Mouse (Mus musculus): ENCODE measurements around the gene Fcrl5. TPM values are rescaled to one million over a fixed set of nuclear protein-coding genes. Genes with fewer than 3 reads are reported as not detected.
A peak's percentile ranks its signal among the peaks of the same experiment; 100 is the strongest.

The Fcrl5 gene
- polyA plus RNA-seq, 1 experiment from 2014 or later: not detected

GRCm38 (mm10) chr3:87506456-87507416, 71.2 kb downstream of the Fcrl5 start:
- H3K27me3 ChIP-seq (ENCODE audit: control insufficient read depth, insufficient read depth, low read length): no peaks in the 10 kb centered on the region
- H3K27ac ChIP-seq (ENCODE audit: low read depth, low read length): no peak overlapping the region
- WGBS: 84% methylated on average over 12 of the region's 12 CpGs
- no peaks in the 10 kb centered on the region for H3K36me3 ChIP-seq (ENCODE audit: control insufficient read depth, insufficient read depth, low read length)
- H3K9ac ChIP-seq (ENCODE audit: low read length): no peak overlapping the region
- no peak for ATAC-seq (ENCODE audit: low FRiP score)
- DNase-seq (ENCODE audit: low spot score, missing footprints): no peak
- H3K4me2 ChIP-seq: no peak overlapping the region
- H3K4me3 ChIP-seq (ENCODE audit: low read depth, low read length): no peak overlapping the region
- H3K4me1 ChIP-seq (ENCODE audit: control insufficient read depth, insufficient read depth, low read length): no peaks in the 10 kb centered on the region
- H3K9me3 ChIP-seq (ENCODE audit: control insufficient read depth, low read length): no peaks in the 10 kb centered on the region

- peak overlapping the region; percentile 34 for H3K4me2 ChIP-seq
- no peaks in the 10 kb centered on the region for H3K36me3 ChIP-seq (ENCODE audit: control insufficient read depth, insufficient read depth, low read length)
- no peak overlapping the region for H3K27ac ChIP-seq (ENCODE audit: low read depth, low read length)
- WGBS: 24% methylated on average over 17 of the region's 17 CpGs
- no peaks in the 10 kb centered on the region for H3K4me1 ChIP-seq (ENCODE audit: control insufficient read depth, insufficient read depth, low read length)
- DNase-seq (ENCODE audit: low spot score, missing footprints) (peak; percentile 98), ATAC-seq (ENCODE audit: low FRiP score) (peak; percentile 79)
- peak overlapping the region; percentile 40 for H3K9ac ChIP-seq (ENCODE audit: low read length)
- H3K9me3 ChIP-seq (ENCODE audit: control insufficient read depth, low read length): no peaks in the 10 kb centered on the region
- peak overlapping the region; percentile 7; the same call in 1 of the 2 replicates for H3K4me3 ChIP-seq (ENCODE audit: low read depth, low read length)
- no peaks in the 10 kb centered on the region for H3K27me3 ChIP-seq (ENCODE audit: control insufficient read depth, insufficient read depth, low read length)
Observed at GRCm38 (mm10) chr3:87508205-87508901, 72.8 kb downstream of the Fcrl5 start.

DNA sequence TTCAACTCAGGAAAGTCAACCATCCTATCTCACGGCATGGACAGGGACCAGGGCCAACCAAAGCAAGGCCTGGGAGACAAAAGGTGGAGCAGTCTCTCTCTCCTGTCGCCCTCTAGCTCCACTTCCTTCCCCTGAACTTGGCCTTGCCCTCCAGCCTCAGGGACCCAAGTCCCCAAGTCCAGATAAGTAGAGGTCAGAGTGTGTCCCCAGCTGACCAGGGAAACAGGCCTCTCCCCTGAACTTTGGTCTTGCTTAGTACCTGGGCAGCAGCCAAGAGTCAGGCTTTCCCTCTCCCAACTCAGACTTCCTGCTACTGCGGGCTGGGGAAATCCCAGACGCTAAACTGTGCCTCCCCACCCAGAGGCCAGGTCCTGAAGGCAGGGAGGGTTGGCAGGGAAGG, 73.5 kb downstream of the Fcrl5 start:
- no peak overlapping the region for H3K4me2 ChIP-seq
- H3K27ac ChIP-seq (ENCODE audit: low read depth, low read length): no peak overlapping the region
- ATAC-seq (ENCODE audit: low FRiP score): no peak
- H3K27me3 ChIP-seq (ENCODE audit: control insufficient read depth, insufficient read depth, low read length): no peaks in the 10 kb centered on the region
- H3K4me1 ChIP-seq (ENCODE audit: control insufficient read depth, insufficient read depth, low read length): no peaks in the 10 kb centered on the region
- no peak overlapping the region for H3K9ac ChIP-seq (ENCODE audit: low read length)
- DNase-seq (ENCODE audit: low spot score, missing footprints): no peak
- WGBS: 55% methylated on average over 4 of the region's 4 CpGs
- H3K9me3 ChIP-seq (ENCODE audit: control insufficient read depth, low read length): no peaks in the 10 kb centered on the region
- no peaks in the 10 kb centered on the region for H3K36me3 ChIP-seq (ENCODE audit: control insufficient read depth, insufficient read depth, low read length)
- no peak overlapping the region for H3K4me3 ChIP-seq (ENCODE audit: low read depth, low read length)

GRCm38 (mm10) chr3:87510832-87511231, 75.3 kb downstream of the Fcrl5 start:
- no peak for DNase-seq (ENCODE audit: low spot score, missing footprints)
- Histone ChIP-seq H3K4me1 (ENCODE audit: control insufficient read depth, insufficient read depth, low read length) (no peaks in the 10 kb centered on the region), H3K4me2 (no peak overlapping the region), H3K27me3 (ENCODE audit: control insufficient read depth, insufficient read depth, low read length) (no peaks in the 10 kb centered on the region), H3K9ac (ENCODE audit: low read length) (no peak overlapping the region), H3K27ac (ENCODE audit: low read depth, low read length) (no peak overlapping the region), H3K36me3 (ENCODE audit: control insufficient read depth, insufficient read depth, low read length) (no peaks in the 10 kb centered on the region), H3K4me3 (ENCODE audit: low read depth, low read length) (no peak overlapping the region), H3K9me3 (ENCODE audit: control insufficient read depth, low read length) (no peaks in the 10 kb centered on the region)
- WGBS: 89% methylated on average over 9 of the region's 9 CpGs
- ATAC-seq (ENCODE audit: low FRiP score): no peak

GRCm38 (mm10) chr3:87511971-87512765, 76.6 kb downstream of the Fcrl5 start:
- no peak overlapping the region for H3K27ac ChIP-seq (ENCODE audit: low read depth, low read length)
- H3K9me3 ChIP-seq (ENCODE audit: control insufficient read depth, low read length): no peaks in the 10 kb centered on the region
- no peak overlapping the region for H3K4me2 ChIP-seq
- ATAC-seq (ENCODE audit: low FRiP score): no peak
- 47% methylated on average over 16 of the region's 16 CpGs for WGBS
- no peaks in the 10 kb centered on the region for H3K36me3 ChIP-seq (ENCODE audit: control insufficient read depth, insufficient read depth, low read length)
- H3K4me3 ChIP-seq (ENCODE audit: low read depth, low read length): no peak overlapping the region
- no peak for DNase-seq (ENCODE audit: low spot score, missing footprints)
- no peaks in the 10 kb centered on the region for H3K27me3 ChIP-seq (ENCODE audit: control insufficient read depth, insufficient read depth, low read length)
- no peak overlapping the region for H3K9ac ChIP-seq (ENCODE audit: low read length)
- H3K4me1 ChIP-seq (ENCODE audit: control insufficient read depth, insufficient read depth, low read length): no peaks in the 10 kb centered on the region

- ATAC-seq (ENCODE audit: low FRiP score) (no peak), DNase-seq (ENCODE audit: low spot score, missing footprints) (no peak)
- H3K4me1 ChIP-seq (ENCODE audit: control insufficient read depth, insufficient read depth, low read length): no peaks in the 10 kb centered on the region
- WGBS: 62% methylated on average over 13 of the region's 13 CpGs
- no peaks in the 10 kb centered on the region for H3K36me3 ChIP-seq (ENCODE audit: control insufficient read depth, insufficient read depth, low read length)
- H3K4me3 ChIP-seq (ENCODE audit: low read depth, low read length): no peak overlapping the region
- no peak overlapping the region for H3K4me2 ChIP-seq
- H3K9ac ChIP-seq (ENCODE audit: low read length): no peak overlapping the region
- no peaks in the 10 kb centered on the region for H3K27me3 ChIP-seq (ENCODE audit: control insufficient read depth, insufficient read depth, low read length)
- H3K9me3 ChIP-seq (ENCODE audit: control insufficient read depth, low read length): no peaks in the 10 kb centered on the region
- H3K27ac ChIP-seq (ENCODE audit: low read depth, low read length): no peak overlapping the region
Observed at GRCm38 (mm10) chr3:87515567-87516081, 80.1 kb downstream of the Fcrl5 start.

DNA sequence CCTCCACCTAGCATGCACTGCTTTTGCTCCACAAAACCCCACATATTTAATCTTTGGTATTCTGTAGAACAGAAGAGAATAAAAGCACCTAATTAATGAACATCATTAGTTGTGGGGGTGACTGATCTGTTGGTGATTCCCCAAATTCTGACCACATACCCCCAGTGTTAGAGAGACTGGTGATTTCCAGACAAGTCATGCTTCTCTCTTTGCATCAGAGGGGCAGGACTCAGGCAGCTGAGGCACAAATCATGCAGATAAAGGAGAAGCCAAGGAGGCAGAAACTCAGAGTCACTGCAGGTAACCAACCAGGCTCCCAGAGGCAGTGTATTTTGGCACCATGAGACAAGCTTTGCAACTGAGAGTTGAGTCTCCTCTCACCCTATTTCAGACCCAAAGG, 82.9 kb downstream of the Fcrl5 start:
- Histone ChIP-seq H3K27me3 (ENCODE audit: control insufficient read depth, insufficient read depth, low read length) (no peaks in the 10 kb centered on the region), H3K4me1 (ENCODE audit: control insufficient read depth, insufficient read depth, low read length) (no peaks in the 10 kb centered on the region), H3K9ac (ENCODE audit: low read length) (no peak overlapping the region), H3K27ac (ENCODE audit: low read depth, low read length) (no peak overlapping the region), H3K4me3 (ENCODE audit: low read depth, low read length) (no peak overlapping the region), H3K4me2 (no peak overlapping the region), H3K9me3 (ENCODE audit: control insufficient read depth, low read length) (no peaks in the 10 kb centered on the region), H3K36me3 (ENCODE audit: control insufficient read depth, insufficient read depth, low read length) (no peaks in the 10 kb centered on the region)
- ATAC-seq (ENCODE audit: low FRiP score): no peak
- no peak for DNase-seq (ENCODE audit: low spot score, missing footprints)

GRCm38 (mm10) chr3:87521126-87521525, 85.6 kb downstream of the Fcrl5 start:
- H3K27me3 ChIP-seq (ENCODE audit: control insufficient read depth, insufficient read depth, low read length): no peaks in the 10 kb centered on the region
- H3K36me3 ChIP-seq (ENCODE audit: control insufficient read depth, insufficient read depth, low read length): no peaks in the 10 kb centered on the region
- H3K4me2 ChIP-seq: no peak overlapping the region
- no peak for ATAC-seq (ENCODE audit: low FRiP score)
- no peak for DNase-seq (ENCODE audit: low spot score, missing footprints)
- no peak overlapping the region for H3K27ac ChIP-seq (ENCODE audit: low read depth, low read length)
- H3K4me1 ChIP-seq (ENCODE audit: control insufficient read depth, insufficient read depth, low read length): peaks cover 2% of the 10 kb centered on the region
- no peaks in the 10 kb centered on the region for H3K9me3 ChIP-seq (ENCODE audit: control insufficient read depth, low read length)
- no peak overlapping the region for H3K4me3 ChIP-seq (ENCODE audit: low read depth, low read length)
- 88% methylated on average over 4 of the region's 4 CpGs for WGBS
- H3K9ac ChIP-seq (ENCODE audit: low read length): no peak overlapping the region
